In the genomic region with DNA sequence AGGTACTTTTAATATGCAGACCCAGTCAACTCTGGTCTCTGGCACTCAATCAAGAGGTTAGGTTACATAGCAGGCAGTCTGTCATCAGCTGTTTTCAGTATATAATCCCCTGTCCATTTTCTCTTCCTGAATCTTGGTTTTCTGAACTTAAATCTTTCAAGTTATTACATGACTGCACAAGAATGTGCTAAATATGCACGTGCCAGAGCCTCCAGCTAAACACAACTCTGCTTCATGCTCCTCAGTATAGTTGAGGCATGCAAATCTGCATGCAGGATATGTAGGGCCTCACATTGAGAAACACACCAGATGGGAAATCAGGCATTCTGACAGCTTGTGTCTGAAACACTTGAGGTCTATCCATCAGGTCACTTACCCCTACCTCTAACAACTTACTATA, we compare ENCODE assay signal across 29 mouse cellular contexts.
DNase-seq lines count a peak whose midpoint lies in the region; ATAC-seq and TF ChIP-seq lines count a peak whose summit lies in the region.
"Had no signal": no experiment of that assay in that cellular context is flagged by ENCODE, and none has a peak within 500 bp of the region (broad histone marks: within the 10 kb centered on the region; RNA-seq: fewer than 3 reads in every experiment).

No protein-coding gene starts in this region.

- no peaks in the 10 kb centered on the region for H3K36me3 ChIP-seq in embryonic facial prominence, embryonic 11.5 days (replicated peaks; ENCODE audit: control insufficient read depth, insufficient read depth, low read depth, low read length)
- H3K36me3 ChIP-seq in embryonic facial prominence, embryonic 10.5 days (replicated peaks), result no peaks in the 10 kb centered on the region
- H3K36me3 ChIP-seq in embryonic facial prominence, embryonic 15.5 days, result no peaks in the 10 kb centered on the region
- no peaks in the 10 kb centered on the region for H3K36me3 ChIP-seq in kidney, embryonic 15.5 days
- H3K36me3 ChIP-seq: G1E; heart, embryonic 10.5 days; heart, embryonic 13.5 days had no signal

- no peaks in the 10 kb centered on the region for H3K4me1 ChIP-seq in embryonic facial prominence, embryonic 11.5 days (ENCODE audit: control insufficient read depth, insufficient read depth, low read length)
- peaks cover 4% of the 10 kb centered on the region; the same call in 1 of the 2 replicates for H3K4me1 ChIP-seq in embryonic facial prominence, embryonic 10.5 days
- no peaks in the 10 kb centered on the region for H3K4me1 ChIP-seq in embryonic facial prominence, embryonic 15.5 days
- no peaks in the 10 kb centered on the region for H3K4me1 ChIP-seq in kidney, embryonic 15.5 days
- H3K4me1 ChIP-seq: heart, embryonic 10.5 days had no signal

- H3K4me3 ChIP-seq in embryonic facial prominence, embryonic 11.5 days (ENCODE audit: low read depth, low read length), result no peak overlapping the region
- H3K4me3 ChIP-seq in embryonic facial prominence, embryonic 10.5 days, result no peak overlapping the region
- no peak overlapping the region for H3K4me3 ChIP-seq in embryonic facial prominence, embryonic 15.5 days (replicated peaks)
- H3K4me3 ChIP-seq in kidney, embryonic 15.5 days (replicated peaks), result no peak overlapping the region
- H3K4me3 ChIP-seq: heart, adult 2 months; heart, embryonic 10.5 days; heart, embryonic 13.5 days had no signal

- no peak overlapping the region for H3K9ac ChIP-seq in embryonic facial prominence, embryonic 11.5 days (replicated peaks; ENCODE audit: low read length)
- H3K9ac ChIP-seq in embryonic facial prominence, embryonic 15.5 days, result no peak overlapping the region
- H3K9ac ChIP-seq in kidney, embryonic 15.5 days, result no peak overlapping the region
- H3K9ac ChIP-seq: forebrain, postnatal 0 days; heart, embryonic 13.5 days; hindbrain, embryonic 14.5 days had no signal

- H3K9me3 ChIP-seq in embryonic facial prominence, embryonic 11.5 days (replicated peaks; ENCODE audit: control insufficient read depth, low read length), result no peaks in the 10 kb centered on the region
- no peaks in the 10 kb centered on the region for H3K9me3 ChIP-seq in embryonic facial prominence, embryonic 10.5 days
- no peaks in the 10 kb centered on the region for H3K9me3 ChIP-seq in embryonic facial prominence, embryonic 15.5 days (replicated peaks)
- no peaks in the 10 kb centered on the region for H3K9me3 ChIP-seq in kidney, embryonic 15.5 days (replicated peaks)
- H3K9me3 ChIP-seq: G1E; heart, embryonic 10.5 days; heart, embryonic 13.5 days had no signal

- no peak overlapping the region for H3K27ac ChIP-seq in embryonic facial prominence, embryonic 11.5 days (replicated peaks; ENCODE audit: low read depth, low read length)
- no peak overlapping the region for H3K27ac ChIP-seq in embryonic facial prominence, embryonic 10.5 days (replicated peaks)
- H3K27ac ChIP-seq in embryonic facial prominence, embryonic 15.5 days (replicated peaks), result no peak overlapping the region
- no peak overlapping the region for H3K27ac ChIP-seq in kidney, embryonic 15.5 days
- H3K27ac ChIP-seq: heart, adult 2 months; heart, embryonic 10.5 days; heart, embryonic 13.5 days; hindbrain, embryonic 14.5 days; hindbrain, postnatal 0 days had no signal

- TF ChIP-seq POLR2A in brain, embryonic 14.5 days (IDR thresholded peaks at IDR 0.05; ENCODE audit: borderline replicate concordance, extremely low read depth, insufficient read depth, insufficient read length, poor library complexity, severe bottlenecking), result no peak

- no peak overlapping the region for H3K4me2 ChIP-seq in embryonic facial prominence, embryonic 11.5 days (ENCODE audit: low read depth, low read length)
- H3K4me2 ChIP-seq in embryonic facial prominence, embryonic 15.5 days (replicated peaks), result no peak overlapping the region
- H3K4me2 ChIP-seq in kidney, embryonic 15.5 days, result no peak overlapping the region
- H3K4me2 ChIP-seq: heart, embryonic 13.5 days; hindbrain, embryonic 14.5 days had no signal

- H3K27me3 ChIP-seq in embryonic facial prominence, embryonic 11.5 days (ENCODE audit: control insufficient read depth, insufficient read depth, low read length), result no peaks in the 10 kb centered on the region
- H3K27me3 ChIP-seq in embryonic facial prominence, embryonic 10.5 days (replicated peaks; ENCODE audit: low read depth, poor library complexity, severe bottlenecking), result no peaks in the 10 kb centered on the region
- H3K27me3 ChIP-seq in embryonic facial prominence, embryonic 15.5 days, result no peaks in the 10 kb centered on the region
- no peaks in the 10 kb centered on the region for H3K27me3 ChIP-seq in kidney, embryonic 15.5 days
- H3K27me3 ChIP-seq: CH12.LX; heart, embryonic 13.5 days had no signal

- TF ChIP-seq CTCF in brain, embryonic 14.5 days (IDR thresholded peaks at IDR 0.05; ENCODE audit: borderline replicate concordance, extremely low read depth, insufficient read depth, insufficient read length), result no peak

- DNase-seq in embryonic facial prominence, embryonic 11.5 days (ENCODE audit: low spot score), result peak; percentile 20
- no peak for DNase-seq in embryonic facial prominence, embryonic 10.5 days (ENCODE audit: low spot score)
- peak; percentile 43 for DNase-seq in brain, embryonic 14.5 days (ENCODE audit: low read depth)
- DNase-seq: adrenal gland, adult 2 months; adrenal gland, postnatal 14 days; B cell, adult 2 months; cerebellum, adult 11 months; cerebellum, adult 2 months; cerebellum, adult 9-11 months; cerebellum, postnatal 25 days; forebrain, postnatal 0 days; gastrocnemius, postnatal 10 days; gastrocnemius, postnatal 36 days; heart, adult 2 months; heart, postnatal 14 days; heart, postnatal 4 days had no signal

- ATAC-seq in embryonic facial prominence, embryonic 11.5 days (replicated peaks; ENCODE audit: insufficient number of reproducible peaks, low FRiP score, low TSS enrichment, low read depth), result no peak
- ATAC-seq in embryonic facial prominence, embryonic 15.5 days (ENCODE audit: insufficient number of reproducible peaks, low FRiP score, low TSS enrichment, low read depth), result 0 out of 2 replicates have a peak, but pooled peaks have one; percentile 24
- no peak for ATAC-seq in kidney, embryonic 15.5 days (replicated peaks; ENCODE audit: low FRiP score)
- ATAC-seq in frontal cortex, adult (ENCODE audit: low TSS enrichment), result no peak
- ATAC-seq in erythroblast, adult 5-6 weeks (replicated peaks; ENCODE audit: low FRiP score, poor library complexity, severe bottlenecking), result no peak
- ATAC-seq: forebrain, embryonic 14.5 days; forebrain, postnatal 0 days; hindbrain, postnatal 0 days; inflammation-experienced regulatory T-cells, adult 6 months; intestine, embryonic 16.5 days had no signal

- 69% methylated on average over 1 of the region's 1 CpGs for WGBS in embryonic facial prominence, embryonic 11.5 days
- 51% methylated on average over 1 of the region's 1 CpGs for WGBS in embryonic facial prominence, embryonic 10.5 days
- WGBS in embryonic facial prominence, embryonic 15.5 days, result 21% methylated on average over 1 of the region's 1 CpGs
- WGBS in kidney, embryonic 15.5 days, result 30% methylated on average over 1 of the region's 1 CpGs
